Mouse (Mus musculus): ENCODE results near the gene Ssr2.
"Not testable (repeated sequence)": the region's sequence is repeated elsewhere in the genome, so short reads cannot be mapped to it uniquely, and the experiment has no call there.

Ssr2 gene

GRCm38 (mm10) chr3:88563966-88564365 lies 11.7 kb upstream of the Ssr2 start:
- DNase-seq (ENCODE audit: low read depth), result no peak

GRCm38 (mm10) chr3:88566116-88566515 lies 9.6 kb upstream of the Ssr2 start:
- no peak for DNase-seq (ENCODE audit: low read depth)

- no peak for DNase-seq (ENCODE audit: low read depth)
Observed at GRCm38 (mm10) chr3:88566536-88567061, 9.1 kb upstream of the Ssr2 start.

GRCm38 (mm10) chr3:88567892-88568291 lies 7.8 kb upstream of the Ssr2 start:
- no peak for DNase-seq (ENCODE audit: low read depth)

- no peak for DNase-seq (ENCODE audit: low read depth)
Observed at GRCm38 (mm10) chr3:88568615-88569014, 7.1 kb upstream of the Ssr2 start.

GRCm38 (mm10) chr3:88569093-88569492 lies 6.6 kb upstream of the Ssr2 start:
- DNase-seq (ENCODE audit: low read depth), result no peak

- DNase-seq (ENCODE audit: low read depth), result no peak
Observed at GRCm38 (mm10) chr3:88569694-88570093, 6.0 kb upstream of the Ssr2 start.

- no peak for DNase-seq (ENCODE audit: low read depth)
Observed at GRCm38 (mm10) chr3:88570341-88570740, 5.3 kb upstream of the Ssr2 start.

GRCm38 (mm10) chr3:88571856-88572255 lies 3.8 kb upstream of the Ssr2 start:
- no peak for DNase-seq (ENCODE audit: low read depth)

- DNase-seq (ENCODE audit: low read depth), result no peak
Observed at GRCm38 (mm10) chr3:88572835-88573234, 2.8 kb upstream of the Ssr2 start.

GRCm38 (mm10) chr3:88573810-88574209 lies 1.9 kb upstream of the Ssr2 start:
- DNase-seq (ENCODE audit: low read depth), result no peak

- not testable (repeated sequence) for DNase-seq (ENCODE audit: low read depth)
Observed at GRCm38 (mm10) chr3:88577846-88578245, 2.2 kb downstream of the Ssr2 start.

- no peak for DNase-seq (ENCODE audit: low read depth)
Observed at GRCm38 (mm10) chr3:88578498-88579424, 3.1 kb downstream of the Ssr2 start.

GRCm38 (mm10) chr3:88579454-88580117 lies 3.9 kb downstream of the Ssr2 start:
- peak; percentile 73 for DNase-seq (ENCODE audit: low read depth)

- DNase-seq (ENCODE audit: low read depth), result no peak
Observed at GRCm38 (mm10) chr3:88585769-88586168, 10.1 kb downstream of the Ssr2 start.

- DNase-seq (ENCODE audit: low read depth), result no peak
Observed at GRCm38 (mm10) chr3:88586640-88587039, 11.0 kb downstream of the Ssr2 start.

GRCm38 (mm10) chr3:88590246-88590645 lies 14.6 kb downstream of the Ssr2 start:
- DNase-seq (ENCODE audit: low read depth), result no peak

- no peak for DNase-seq (ENCODE audit: low read depth)
Observed at GRCm38 (mm10) chr3:88591044-88591443, 15.4 kb downstream of the Ssr2 start.

GRCm38 (mm10) chr3:88591950-88592731 lies 16.5 kb downstream of the Ssr2 start:
- no peak for DNase-seq (ENCODE audit: low read depth)

- DNase-seq (ENCODE audit: low read depth), result no peak
Observed at GRCm38 (mm10) chr3:88592942-88593576, 17.4 kb downstream of the Ssr2 start.

- no peak for DNase-seq (ENCODE audit: low read depth)
Observed at GRCm38 (mm10) chr3:88593893-88594580, 18.4 kb downstream of the Ssr2 start.

Measured in fibroblast of lung, adult 2 months (primary cell).